17 mouse cellular contexts compared by ENCODE assay signal in genomic region chr14:100350021-100350790, GRCm38 (mm10).
"Had no signal": no experiment of that assay in that cellular context is flagged by ENCODE, and none has a peak within 500 bp of the region (broad histone marks: within the 10 kb centered on the region; RNA-seq: fewer than 3 reads in every experiment).

No protein-coding gene starts in this region.

- DNase-seq: gastrocnemius, postnatal 14 days; gastrocnemius, postnatal 36 days; heart, adult 11 months; heart, adult 2 months; heart, postnatal 14 days; heart, postnatal 36 days; kidney, adult 11 months; kidney, adult 2 months; kidney, adult 9 months; kidney, postnatal 14 days; kidney, postnatal 36 days; layer of hippocampus, adult 9-11 months; layer of hippocampus, postnatal 36 days; left cerebral cortex, postnatal 4 days had no signal

- ATAC-seq: hindbrain, postnatal 0 days; intestine, embryonic 16.5 days; liver, embryonic 12.5 days had no signal
